ENCODE assay signal across 8 mouse cellular contexts in the genomic region with DNA sequence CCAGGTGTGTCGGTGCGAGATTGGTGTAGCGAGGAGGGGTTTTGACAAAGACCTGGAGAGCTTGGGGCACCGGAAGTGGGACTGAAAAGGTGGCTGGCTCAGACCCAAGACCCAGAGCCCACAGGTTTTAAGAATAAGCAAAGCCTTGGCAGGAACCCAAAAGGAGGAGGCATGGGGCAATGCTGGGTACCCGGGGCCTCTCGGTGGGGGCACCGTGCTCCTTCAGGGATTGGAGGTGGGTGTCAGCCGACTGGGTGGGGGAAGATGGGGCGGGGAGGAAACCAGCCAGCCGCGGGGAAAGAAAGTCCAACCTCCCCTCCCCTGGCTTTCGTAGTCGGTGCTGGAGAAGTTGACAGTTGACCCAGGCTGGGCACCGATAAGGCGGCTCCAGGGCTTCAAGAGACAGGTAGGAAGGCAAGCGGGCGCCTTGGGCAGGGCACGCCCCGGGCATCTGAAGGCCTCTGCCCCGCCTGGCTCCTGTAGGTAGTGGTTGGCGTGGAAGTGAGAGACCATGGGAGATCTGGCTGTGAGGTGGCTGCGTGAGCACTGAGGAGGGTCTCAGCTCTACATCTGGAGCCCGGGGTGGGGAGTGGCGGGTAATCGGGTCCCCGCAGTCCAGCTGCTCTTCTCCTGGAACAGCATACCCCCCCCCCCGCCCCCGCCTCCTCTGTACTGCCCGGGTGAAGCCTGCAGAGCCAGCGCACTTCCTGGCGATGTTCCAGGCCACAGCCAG. TPM values are rescaled to one million over a fixed set of nuclear protein-coding genes. Genes with fewer than 3 reads are reported as not detected.
DNase-seq lines count a peak whose midpoint lies in the region; ATAC-seq lines count a peak whose summit lies in the region.

A gene (plus strand): TSS at position 324 of the 733 bp plus-strand sequence.

- peak within 1 kb of the TSS; percentile 53 for H3K4me3 ChIP-seq in heart, embryonic 16.5 days (ENCODE audit: low read length)
- H3K4me3 ChIP-seq in midbrain, embryonic 10.5 days = peak within 1 kb of the TSS; percentile 45

- H3K4me2 ChIP-seq in heart, embryonic 16.5 days (ENCODE audit: low read depth, low read length) = peak within 1 kb of the TSS; percentile 89

- H3K36me3 ChIP-seq in heart, embryonic 16.5 days (ENCODE audit: control insufficient read depth, insufficient read depth) = no peaks in the 10 kb centered on the region
- H3K36me3 ChIP-seq in midbrain, embryonic 10.5 days = no peaks in the 10 kb centered on the region

- H3K9ac ChIP-seq in heart, embryonic 16.5 days (ENCODE audit: low read length) = peak within 1 kb of the TSS; percentile 68

- H3K4me1 ChIP-seq in heart, embryonic 16.5 days (ENCODE audit: control insufficient read depth, insufficient read depth, low read length) = peaks cover 9% of the 10 kb centered on the region
- peaks cover 46% of the 10 kb centered on the region for H3K4me1 ChIP-seq in midbrain, embryonic 10.5 days

- no peaks in the 10 kb centered on the region for H3K9me3 ChIP-seq in heart, embryonic 16.5 days (replicated peaks; ENCODE audit: control insufficient read depth, low read length)
- no peaks in the 10 kb centered on the region for H3K9me3 ChIP-seq in midbrain, embryonic 10.5 days (replicated peaks)

- no peak within 1 kb of the TSS for H3K27ac ChIP-seq in heart, embryonic 16.5 days (ENCODE audit: low read length)
- H3K27ac ChIP-seq in midbrain, embryonic 10.5 days (replicated peaks) = peak within 1 kb of the TSS; percentile 28; the same call in 1 of the 2 replicates

- 5% methylated on average over 31 of the region's 31 CpGs for WGBS in heart, embryonic 16.5 days
- WGBS in midbrain, embryonic 10.5 days = 20% methylated on average over 29 of the region's 31 CpGs

- DNase-seq in left cerebral cortex, postnatal 14 days (ENCODE audit: low spot score in 2 of 2) = peak in 1 of 2 experiments; percentile 35
- DNase-seq in left cerebral cortex, adult 9 months (ENCODE audit: low spot score in 2 of 2) = no peak
- DNase-seq in adrenal gland, postnatal 36 days = peak; percentile 36 to 47
- DNase-seq in kidney, postnatal 25 days = peak; percentile 71 to 73
- DNase-seq in midbrain, embryonic 10.5 days (ENCODE audit: low spot score) = no peak
- no peak for DNase-seq in layer of hippocampus, adult 8-10 months (ENCODE audit: low spot score in 2 of 2)
- no peak for DNase-seq in cerebellum, adult 8-10 months

- intact Hi-C loops in left cerebral cortex, postnatal 14 days (cut with DNase I) = no loop called here

- no peaks in the 10 kb centered on the region; the same call in none of the 2 replicates for H3K27me3 ChIP-seq in heart, embryonic 16.5 days (ENCODE audit: control insufficient read depth, insufficient read depth, low read length)
- peaks cover 45% of the 10 kb centered on the region for H3K27me3 ChIP-seq in midbrain, embryonic 10.5 days (ENCODE audit: low read depth, poor library complexity, severe bottlenecking)

- ATAC-seq in heart, embryonic 16.5 days (replicated peaks; ENCODE audit: extremely low read depth, insufficient read depth, low FRiP score) = no peak; the same call in 1 of the 2 replicates

RNA-seq across cellular contexts. Expression of the gene that starts here (rescaled TPM):
- total RNA-seq in left cerebral cortex, postnatal 14 days (2021) = 10 to 100 TPM; 14.4 TPM
- 1 to 10 TPM; 2.5 to 2.7 TPM for total RNA-seq in adrenal gland, postnatal 36 days (2021)
- polyA plus RNA-seq in heart, embryonic 16.5 days (2015; fragmentation: Nextera tagmentation; extraction: Ambion mirVana) = 0.88 and 1.1 TPM in 2 replicates
- 0.09 and 0.10 TPM in 2 replicates for polyA plus RNA-seq in midbrain, embryonic 10.5 days (2016; fragmentation: Nextera tagmentation; extraction: Ambion mirVana)
- 1 to 10 TPM; 3.7 to 4.7 (median 3.9) TPM for total RNA-seq in layer of hippocampus, adult 8-10 months (2022)

Comparison
In these comparisons a context has a peak if more than half of its experiments do, and no peak if none do; other contexts are left out.
1. DNase-seq: peak in adrenal gland, postnatal 36 days (2 of 2) and kidney, postnatal 25 days (2 of 2); none in left cerebral cortex, adult 9 months (0 of 2), midbrain, embryonic 10.5 days (single experiment), layer of hippocampus, adult 8-10 months (0 of 2) and cerebellum, adult 8-10 months (single experiment).